Mouse (Mus musculus) midbrain, embryonic 11.5 days (tissue): ENCODE measurements around the gene Pip5k1b. TPM values are rescaled to one million over a fixed set of nuclear protein-coding genes. Genes with fewer than 3 reads are reported as not detected.

Source experiments
- ATAC-seq: fragments of 200-750 bp; cut with Nextera tagmentation; 2 replicates; pipeline ENCODE4 v1.8.0; 2017; ENCODE audit warnings: moderate TSS enrichment, moderate library complexity; ENCODE audit not compliant: low FRiP score
- DNase-seq: peaks from one replicate; pipeline ENCODE4 v3.0.0; 2015; ENCODE audit warnings: low spot score; ENCODE audit errors: missing footprints
- H3K27ac ChIP-seq: fragments of 300-500 bp; sonication (generic); 2 replicates; pipeline ENCODE4 v1.5.1; 2014; ENCODE audit warnings: low read depth, low read length
- H3K27me3 ChIP-seq: fragments of 300-500 bp; sonication (generic); 2 replicates; pipeline ENCODE4 v1.6.1; 2014; ENCODE audit warnings: mild to moderate bottlenecking, low read length, moderate library complexity, mixed read lengths; ENCODE audit not compliant: control insufficient read depth, insufficient read depth
- H3K36me3 ChIP-seq: fragments of 300-500 bp; sonication (generic); 2 replicates; pipeline ENCODE4 v1.6.1; 2014; ENCODE audit warnings: mild to moderate bottlenecking, low read length, moderate library complexity, mixed read lengths; ENCODE audit not compliant: control insufficient read depth, insufficient read depth
- H3K4me1 ChIP-seq: fragments of 300-500 bp; sonication (generic); 2 replicates; pipeline ENCODE4 v1.6.1; 2014; ENCODE audit warnings: low read length; ENCODE audit not compliant: control insufficient read depth, insufficient read depth
- H3K4me2 ChIP-seq: fragments of 300-500 bp; sonication (generic); 2 replicates; pipeline ENCODE4 v1.6.1; 2014; ENCODE audit warnings: mild to moderate bottlenecking, moderate library complexity
- H3K4me3 ChIP-seq: fragments of 300-500 bp; sonication (generic); 2 replicates; pipeline ENCODE4 v1.5.1; 2014; ENCODE audit warnings: low read depth, low read length
- H3K9ac ChIP-seq: fragments of 300-500 bp; sonication (generic); 2 replicates; pipeline ENCODE4 v1.6.1; 2014; ENCODE audit warnings: low read length
- H3K9me3 ChIP-seq: fragments of 300-500 bp; sonication (generic); 2 replicates; pipeline ENCODE4 v1.6.1; 2016; ENCODE audit warnings: low read length; ENCODE audit not compliant: control insufficient read depth
- WGBS: fragments of 180-500 bp; shearing (Covaris S2); extraction: QIAGEN DNeasy Blood & Tissue Kit; methylation state at CpG from one replicate; pipeline ENCODE4 v1.1.7; 2014; 5-methylcytosine and 5-hydroxymethylcytosine counted together
- polyA plus RNA-seq: library from polyadenylated mRNA; unstranded; fragments of >200 nt; fragmentation: Nextera tagmentation; extraction: Ambion mirVana; gene quantifications from 2 replicates; pipeline ENCODE4 v1.2.1, GENCODE M21; 2014

The Pip5k1b gene
- polyA plus RNA-seq, 1 experiment from 2014 or later = 2.3 TPM

GRCm38 (mm10) chr19:24428011-24428410, 127.7 kb downstream of the Pip5k1b start:
- no peaks in the 10 kb centered on the region for H3K4me1 ChIP-seq
- no peaks in the 10 kb centered on the region for H3K36me3 ChIP-seq
- WGBS = 100% methylated on average over 3 of the region's 3 CpGs

GRCm38 (mm10) chr19:24427258-24427657, 128.4 kb downstream of the Pip5k1b start:
- WGBS = 82% methylated on average over 4 of the region's 4 CpGs
- H3K9me3 ChIP-seq = no peaks in the 10 kb centered on the region
- no peaks in the 10 kb centered on the region for H3K4me1 ChIP-seq
- H3K36me3 ChIP-seq = no peaks in the 10 kb centered on the region
- H3K4me2 ChIP-seq = no peak overlapping the region
- H3K9ac ChIP-seq = no peak overlapping the region
- ATAC-seq (no peak), DNase-seq (no peak)
- H3K27ac ChIP-seq = no peak overlapping the region
- no peak overlapping the region for H3K4me3 ChIP-seq
- no peaks in the 10 kb centered on the region for H3K27me3 ChIP-seq

More at GRCm38 (mm10) chr19:24428011-24428410, 127.7 kb downstream of the Pip5k1b start:
- ATAC-seq (no peak), DNase-seq (no peak)
- Histone ChIP-seq H3K4me3 (no peak overlapping the region), H3K9me3 (no peaks in the 10 kb centered on the region), H3K4me2 (no peak overlapping the region), H3K27me3 (no peaks in the 10 kb centered on the region), H3K27ac (no peak overlapping the region; the same call in 1 of the 2 replicates), H3K9ac (no peak overlapping the region)

GRCm38 (mm10) chr19:24426759-24427181, 128.9 kb downstream of the Pip5k1b start:
- no peaks in the 10 kb centered on the region for H3K4me1 ChIP-seq
- DNase-seq = no peak
- H3K27me3 ChIP-seq = no peaks in the 10 kb centered on the region
- H3K9ac ChIP-seq = no peak overlapping the region
- 93% methylated on average over 7 of the region's 7 CpGs for WGBS
- no peak overlapping the region for H3K27ac ChIP-seq
- no peak for ATAC-seq
- H3K4me2 ChIP-seq = no peak overlapping the region
- H3K4me3 ChIP-seq = no peak overlapping the region
- H3K36me3 ChIP-seq = no peaks in the 10 kb centered on the region
- no peaks in the 10 kb centered on the region for H3K9me3 ChIP-seq

GRCm38 (mm10) chr19:24418030-24418429, 137.6 kb downstream of the Pip5k1b start:
- 71% methylated on average over 3 of the region's 3 CpGs for WGBS
- Histone ChIP-seq H3K36me3 (no peaks in the 10 kb centered on the region), H3K4me1 (no peaks in the 10 kb centered on the region), H3K27me3 (no peaks in the 10 kb centered on the region), H3K27ac (no peak overlapping the region), H3K4me2 (no peak overlapping the region), H3K4me3 (no peak overlapping the region), H3K9me3 (no peaks in the 10 kb centered on the region), H3K9ac (no peak overlapping the region)
- no peak for ATAC-seq
- DNase-seq = no peak

GRCm38 (mm10) chr19:24417659-24418004, 138.0 kb downstream of the Pip5k1b start:
- WGBS = 88% methylated on average over 3 of the region's 3 CpGs
- no peak for DNase-seq

GRCm38 (mm10) chr19:24416975-24417658, 138.6 kb downstream of the Pip5k1b start:
- WGBS = 84% methylated on average over 9 of the region's 9 CpGs
- Histone ChIP-seq H3K27me3 (no peaks in the 10 kb centered on the region), H3K4me1 (no peaks in the 10 kb centered on the region), H3K9ac (no peak overlapping the region), H3K9me3 (no peaks in the 10 kb centered on the region), H3K27ac (no peak overlapping the region), H3K4me2 (no peak overlapping the region), H3K36me3 (no peaks in the 10 kb centered on the region), H3K4me3 (no peak overlapping the region)
- ATAC-seq (no peak), DNase-seq (no peak)

More at GRCm38 (mm10) chr19:24417659-24418004, 138.0 kb downstream of the Pip5k1b start:
- Histone ChIP-seq H3K9me3 (no peaks in the 10 kb centered on the region), H3K4me3 (no peak overlapping the region), H3K4me2 (no peak overlapping the region), H3K27me3 (no peaks in the 10 kb centered on the region), H3K27ac (no peak overlapping the region), H3K9ac (no peak overlapping the region), H3K4me1 (no peaks in the 10 kb centered on the region), H3K36me3 (no peaks in the 10 kb centered on the region)
- ATAC-seq = no peak

GRCm38 (mm10) chr19:24415778-24416621, 139.7 kb downstream of the Pip5k1b start:
- no peaks in the 10 kb centered on the region for H3K9me3 ChIP-seq
- ATAC-seq (no peak), DNase-seq (no peak)
- no peaks in the 10 kb centered on the region for H3K4me1 ChIP-seq
- no peak overlapping the region for H3K9ac ChIP-seq
- H3K36me3 ChIP-seq = no peaks in the 10 kb centered on the region
- WGBS = 84% methylated on average over 8 of the region's 8 CpGs
- no peak overlapping the region for H3K4me3 ChIP-seq
- H3K27me3 ChIP-seq = no peaks in the 10 kb centered on the region
- H3K27ac ChIP-seq = no peak overlapping the region
- no peak overlapping the region for H3K4me2 ChIP-seq

- 85% methylated on average over 11 of the region's 11 CpGs for whole genome bisulfite sequencing
- no peak overlapping the region for H3K9ac ChIP-seq
- no peak overlapping the region for H3K4me3 ChIP-seq
- H3K4me1 ChIP-seq = no peaks in the 10 kb centered on the region
- no peak overlapping the region for H3K4me2 ChIP-seq
- H3K27ac ChIP-seq = no peak overlapping the region
- H3K36me3 ChIP-seq = no peaks in the 10 kb centered on the region
- H3K27me3 ChIP-seq = no peaks in the 10 kb centered on the region
- no peak for DNase-seq
- no peak for ATAC-seq
- H3K9me3 ChIP-seq = no peaks in the 10 kb centered on the region
Observed at GRCm38 (mm10) chr19:24408863-24409564, 146.7 kb downstream of the Pip5k1b start.

GRCm38 (mm10) chr19:24404716-24405115, 151.0 kb downstream of the Pip5k1b start:
- no peaks in the 10 kb centered on the region for H3K9me3 ChIP-seq
- 87% methylated on average over 3 of the region's 3 CpGs for WGBS
- no peak for DNase-seq
- no peak overlapping the region for H3K27ac ChIP-seq
- H3K9ac ChIP-seq = no peak overlapping the region
- ATAC-seq = no peak
- H3K36me3 ChIP-seq = no peaks in the 10 kb centered on the region
- no peak overlapping the region for H3K4me3 ChIP-seq
- H3K4me2 ChIP-seq = no peak overlapping the region
- H3K4me1 ChIP-seq = no peaks in the 10 kb centered on the region
- no peaks in the 10 kb centered on the region for H3K27me3 ChIP-seq
